Mouse (Mus musculus) forebrain, embryonic 14.5 days (tissue): ENCODE measurements around the gene Orc5. TPM values are rescaled to one million over a fixed set of nuclear protein-coding genes. Genes with fewer than 3 reads are reported as not detected.

Experiments
- ATAC-seq: fragments of 200-750 bp; cut with Nextera tagmentation; 2 replicates; pipeline ENCODE4 v1.8.0; 2017; ENCODE audit warnings: mild to moderate bottlenecking, moderate library complexity
- DNase-seq: peaks from one replicate; pipeline ENCODE4 v3.0.0-alpha.2; 2015; ENCODE audit warnings: low spot score
- H3K27ac ChIP-seq: fragments of 300-500 bp; sonication (generic); 2 replicates; pipeline ENCODE4 v1.5.1; 2014; ENCODE audit warnings: low read depth, mild to moderate bottlenecking, control low read depth, low read length, moderate library complexity
- H3K27me3 ChIP-seq: fragments of 300-500 bp; sonication (generic); replicated peaks from 2 replicates; pipeline ENCODE4 v1.6.1; 2014; ENCODE audit warnings: low read length, control low read depth, mixed read lengths; ENCODE audit not compliant: control insufficient read depth, insufficient read depth
- H3K36me3 ChIP-seq: fragments of 300-500 bp; sonication (generic); 2 replicates; pipeline ENCODE4 v1.6.1; 2014; ENCODE audit warnings: low read length, control low read depth; ENCODE audit not compliant: control insufficient read depth, insufficient read depth
- H3K4me1 ChIP-seq: fragments of 300-500 bp; sonication (generic); 2 replicates; pipeline ENCODE4 v1.6.1; 2014; ENCODE audit warnings: antibody characterized with exemption, low read length, control low read depth; ENCODE audit not compliant: control insufficient read depth, insufficient read depth
- H3K4me2 ChIP-seq: fragments of 300-500 bp; sonication (generic); 2 replicates; pipeline ENCODE4 v1.6.1; 2014; ENCODE audit warnings: mild to moderate bottlenecking, control low read depth, low read length
- H3K4me3 ChIP-seq: fragments of 300-500 bp; sonication (generic); 2 replicates; pipeline ENCODE4 v1.5.1; 2014; ENCODE audit warnings: low read depth, low read length, control low read depth
- H3K9ac ChIP-seq: fragments of 300-500 bp; sonication (generic); 2 replicates; pipeline ENCODE4 v1.6.1; 2014; ENCODE audit warnings: mild to moderate bottlenecking, low read length, control low read depth, moderate library complexity
- H3K9me3 ChIP-seq: fragments of 300-500 bp; sonication (generic); replicated peaks from 2 replicates; pipeline ENCODE4 v1.6.1; 2016; ENCODE audit warnings: low read length, control low read depth, mixed read lengths; ENCODE audit not compliant: control insufficient read depth
- WGBS: fragments of 180-500 bp; shearing (Covaris S2); extraction: QIAGEN DNeasy Blood & Tissue Kit; methylation state at CpG from one replicate; pipeline ENCODE4 v1.1.7; 2014; 5-methylcytosine and 5-hydroxymethylcytosine counted together
- polyA plus RNA-seq: library from polyadenylated mRNA; unstranded; fragments of >200 nt; fragmentation: Nextera tagmentation; extraction: Ambion mirVana; gene quantifications from 2 replicates; pipeline ENCODE4 v1.2.1, GENCODE M21; 2014

Gene Orc5
- polyA plus RNA-seq, 1 experiment from 2014 or later, result 48.1 TPM

- Histone ChIP-seq H3K9ac (no peak overlapping the region), H3K9me3 (no peaks in the 10 kb centered on the region), H3K36me3 (no peaks in the 10 kb centered on the region), H3K4me2 (no peak overlapping the region), H3K27me3 (no peaks in the 10 kb centered on the region), H3K27ac (no peak overlapping the region), H3K4me1 (no peaks in the 10 kb centered on the region), H3K4me3 (no peak overlapping the region)
- ATAC-seq (no peak), DNase-seq (no peak)
- WGBS, result 94% methylated on average over 6 of the region's 6 CpGs
These were observed 22.7 kb upstream of the Orc5 start for GRCm38 (mm10) chr5:22572881-22573280.

GRCm38 (mm10) chr5:22572456-22572855, 22.2 kb upstream of the Orc5 start:
- Histone ChIP-seq H3K9me3 (no peaks in the 10 kb centered on the region), H3K4me1 (no peaks in the 10 kb centered on the region), H3K36me3 (no peaks in the 10 kb centered on the region), H3K4me2 (no peak overlapping the region), H3K9ac (no peak overlapping the region), H3K27me3 (no peaks in the 10 kb centered on the region), H3K27ac (no peak overlapping the region), H3K4me3 (no peak overlapping the region)
- WGBS, result 89% methylated on average over 3 of the region's 3 CpGs
- DNase-seq, result no peak
- no peak for ATAC-seq

GRCm38 (mm10) chr5:22565708-22566107, 15.5 kb upstream of the Orc5 start:
- Histone ChIP-seq H3K9me3 (no peaks in the 10 kb centered on the region), H3K4me2 (no peak overlapping the region), H3K27me3 (no peaks in the 10 kb centered on the region), H3K27ac (no peak overlapping the region), H3K4me1 (no peaks in the 10 kb centered on the region), H3K36me3 (no peaks in the 10 kb centered on the region), H3K4me3 (no peak overlapping the region), H3K9ac (no peak overlapping the region)
- DNase-seq, result no peak
- WGBS, result 81% methylated on average over 2 of the region's 2 CpGs
- no peak for ATAC-seq

GRCm38 (mm10) chr5:22559801-22560200, 9.6 kb upstream of the Orc5 start:
- H3K4me1 ChIP-seq, result no peaks in the 10 kb centered on the region
- H3K9ac ChIP-seq, result no peak overlapping the region
- no peaks in the 10 kb centered on the region for H3K9me3 ChIP-seq
- no peak overlapping the region for H3K4me3 ChIP-seq
- H3K4me2 ChIP-seq, result no peak overlapping the region
- 86% methylated on average over 2 of the region's 2 CpGs for WGBS
- H3K36me3 ChIP-seq, result no peaks in the 10 kb centered on the region
- H3K27me3 ChIP-seq, result no peaks in the 10 kb centered on the region
- ATAC-seq (no peak), DNase-seq (no peak)
- H3K27ac ChIP-seq, result no peak overlapping the region

- Histone ChIP-seq H3K9me3 (no peaks in the 10 kb centered on the region), H3K9ac (no peak overlapping the region), H3K4me1 (no peaks in the 10 kb centered on the region), H3K27me3 (no peaks in the 10 kb centered on the region), H3K4me2 (no peak overlapping the region), H3K4me3 (no peak overlapping the region), H3K36me3 (no peaks in the 10 kb centered on the region), H3K27ac (no peak overlapping the region)
- 94% methylated on average over 4 of the region's 4 CpGs for WGBS
- DNase-seq, result no peak
- no peak for ATAC-seq
These were observed 7.4 kb upstream of the Orc5 start for GRCm38 (mm10) chr5:22557491-22558113.

- Histone ChIP-seq H3K27ac (no peak overlapping the region), H3K27me3 (no peaks in the 10 kb centered on the region), H3K4me3 (no peak overlapping the region), H3K4me1 (no peaks in the 10 kb centered on the region), H3K4me2 (no peak overlapping the region), H3K36me3 (no peaks in the 10 kb centered on the region), H3K9ac (no peak overlapping the region), H3K9me3 (no peaks in the 10 kb centered on the region)
- no peak for ATAC-seq
- no peak for DNase-seq
- WGBS, result 86% methylated on average over 4 of the region's 4 CpGs
These were observed 6.5 kb upstream of the Orc5 start for GRCm38 (mm10) chr5:22556713-22557112.

GRCm38 (mm10) chr5:22552233-22552765, 2.1 kb upstream of the Orc5 start:
- ATAC-seq (no peak), DNase-seq (no peak)
- Histone ChIP-seq H3K9ac (no peak overlapping the region), H3K4me1 (peaks cover 4% of the 10 kb centered on the region), H3K36me3 (no peaks in the 10 kb centered on the region), H3K9me3 (no peaks in the 10 kb centered on the region), H3K4me3 (no peak overlapping the region), H3K27me3 (no peaks in the 10 kb centered on the region), H3K4me2 (no peak overlapping the region), H3K27ac (no peak overlapping the region)
- 96% methylated on average over 14 of the region's 14 CpGs for WGBS

- Histone ChIP-seq H3K4me2 (peak overlapping the region; percentile 91), H3K9me3 (no peaks in the 10 kb centered on the region), H3K4me1 (peaks cover 4% of the 10 kb centered on the region), H3K36me3 (peaks cover 20% of the 10 kb centered on the region), H3K9ac (peak overlapping the region; percentile 82), H3K27me3 (no peaks in the 10 kb centered on the region), H3K27ac (peak overlapping the region; percentile 80), H3K4me3 (peak overlapping the region; percentile 70)
- WGBS, result 9% methylated on average over 11 of the region's 11 CpGs
- DNase-seq (no peak), ATAC-seq (no peak)
These were observed 730 bp downstream of the Orc5 start for GRCm38 (mm10) chr5:22549366-22550032.

GRCm38 (mm10) chr5:22548556-22549161, 1.6 kb downstream of the Orc5 start:
- H3K9me3 ChIP-seq, result no peaks in the 10 kb centered on the region

More at GRCm38 (mm10) chr5:22548556-22549161, 1.6 kb downstream of the Orc5 start:
- ATAC-seq, result no peak
- no peak for DNase-seq
- Histone ChIP-seq H3K27ac (no peak overlapping the region), H3K4me1 (peaks cover 4% of the 10 kb centered on the region), H3K4me2 (peak overlapping the region; percentile 91; the same call in 1 of the 2 replicates), H3K4me3 (no peak overlapping the region), H3K27me3 (no peaks in the 10 kb centered on the region), H3K36me3 (peaks cover 25% of the 10 kb centered on the region), H3K9ac (no peak overlapping the region)
- WGBS, result 78% methylated on average over 6 of the region's 6 CpGs
